Mouse (Mus musculus) G1E (cell line): ENCODE results near the gene Rasgrp4.

Experiments used
- CTCF ChIP-seq: IDR thresholded peaks from 2 replicates; pipeline ENCODE4 v1.5.1; 2012; ENCODE audit warnings: low read depth, low read length, inconsistent platforms, mixed read lengths
- POLR2AphosphoS5 ChIP-seq: IDR thresholded peaks from 2 replicates; pipeline ENCODE4 v1.6.1; 2012; ENCODE audit warnings: low read depth, low read length, inconsistent platforms; ENCODE audit not compliant: insufficient replicate concordance

- TF ChIP-seq CTCF (peak; percentile 23; the same call in 1 of the 2 replicates), POLR2AphosphoS5 (no peak)
These were observed 5.9 kb upstream of the Rasgrp4 start for GRCm38 (mm10) chr7:29128725-29129124.
